Mouse (Mus musculus): ENCODE measurements at regions not wholly inside any gene's neighbourhood (a gene's known extent, or its start where the extent isn't known, plus 50 kb on each side); places are given as distances from the start of the nearest gene placed in this dataset.
A peak's percentile ranks its signal among the peaks of the same experiment; 100 is the strongest.

DNA sequence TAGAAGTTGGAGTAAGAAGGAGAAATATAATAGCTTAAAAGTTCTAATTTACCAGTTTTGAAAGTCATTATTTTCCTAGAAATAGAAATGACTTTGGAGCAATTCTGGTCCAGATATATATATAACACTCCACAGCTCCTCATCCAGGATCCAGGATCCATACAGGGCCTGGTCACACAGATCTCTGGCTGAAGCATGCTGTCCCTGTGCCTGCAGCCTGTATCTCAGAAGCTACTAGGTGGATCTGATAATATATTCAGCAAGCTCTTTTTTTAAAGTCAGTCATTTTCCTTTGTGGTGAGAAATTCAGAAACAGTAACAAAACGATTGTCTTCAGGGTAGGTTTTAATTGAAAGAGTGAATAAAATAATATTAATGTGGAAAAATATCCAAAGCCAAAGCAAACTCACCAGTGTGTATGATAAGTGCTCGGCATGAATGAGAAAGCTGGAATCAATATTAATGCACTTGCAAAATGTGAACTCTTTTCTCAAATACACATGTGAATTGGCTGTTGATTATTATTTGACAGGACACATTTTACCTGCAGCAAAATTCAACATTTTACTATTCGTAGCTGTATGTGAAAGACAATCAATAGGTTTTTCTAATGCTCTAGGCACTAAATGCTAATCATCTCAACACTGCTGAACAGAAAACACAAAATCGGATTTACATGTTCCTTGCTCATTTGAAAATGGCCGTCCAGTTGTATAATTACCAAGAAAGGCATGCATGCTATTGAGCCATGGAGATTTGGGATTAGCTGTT is 288.1 kb upstream of the Cxadr start:
- no peak for DNase-seq

DNA sequence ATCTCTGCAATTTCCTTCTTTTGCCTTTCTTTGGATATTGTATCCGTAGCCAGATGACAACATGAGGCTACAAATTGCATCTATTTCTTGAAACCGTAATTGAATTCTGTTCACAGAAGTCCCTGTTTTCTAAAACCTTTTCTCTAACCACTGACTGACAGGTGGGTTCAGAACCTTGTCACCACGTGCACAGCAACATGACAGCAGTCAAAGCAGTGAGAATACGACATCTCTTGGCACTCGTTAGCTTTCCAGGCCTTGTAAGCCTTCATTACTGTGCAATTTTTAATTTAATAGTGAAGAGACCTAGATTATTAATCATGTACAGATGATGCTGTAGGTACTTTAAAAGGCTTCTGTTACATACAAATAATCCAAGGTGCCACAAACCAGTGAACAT is 297.3 kb upstream of the Cxadr start:
- DNase-seq = no peak

GRCm38 (mm10) chr16:77992986-77993385 is 308.3 kb upstream of the Cxadr start:
- DNase-seq = no peak

DNA sequence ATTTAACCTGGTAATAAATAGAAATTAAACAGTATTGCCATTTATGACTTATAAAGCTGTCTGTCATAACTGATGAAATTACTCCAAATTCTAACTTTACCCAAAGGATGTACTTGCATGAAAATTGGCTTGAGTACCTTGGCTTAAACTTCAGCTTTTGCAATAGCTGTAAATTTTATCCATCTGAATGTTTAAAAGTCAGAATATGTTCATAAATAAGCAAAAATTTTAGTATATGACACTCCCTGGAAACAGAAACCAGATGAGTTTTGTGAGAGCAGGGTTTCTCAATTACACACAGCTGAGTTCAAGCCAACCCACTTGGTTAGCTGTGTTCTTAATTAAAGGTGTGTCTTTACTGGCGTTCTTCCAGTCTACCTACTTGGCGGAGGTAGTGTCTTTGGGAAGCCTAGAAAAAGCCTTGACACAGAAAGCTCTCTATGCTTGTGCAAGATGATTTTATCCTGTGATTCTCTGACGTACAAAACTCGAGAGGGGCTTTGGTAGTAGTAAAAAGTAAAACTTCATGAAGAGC is 311.4 kb upstream of the Cxadr start:
- DNase-seq = peak in 1 of 2 experiments; percentile 1

- no peak for DNase-seq
Measured at GRCm38 (mm10) chr16:77989139-77989538, 312.1 kb upstream of the Cxadr start.

GRCm38 (mm10) chr16:77986884-77987529 is 314.3 kb upstream of the Cxadr start:
- no peak for DNase-seq

DNA sequence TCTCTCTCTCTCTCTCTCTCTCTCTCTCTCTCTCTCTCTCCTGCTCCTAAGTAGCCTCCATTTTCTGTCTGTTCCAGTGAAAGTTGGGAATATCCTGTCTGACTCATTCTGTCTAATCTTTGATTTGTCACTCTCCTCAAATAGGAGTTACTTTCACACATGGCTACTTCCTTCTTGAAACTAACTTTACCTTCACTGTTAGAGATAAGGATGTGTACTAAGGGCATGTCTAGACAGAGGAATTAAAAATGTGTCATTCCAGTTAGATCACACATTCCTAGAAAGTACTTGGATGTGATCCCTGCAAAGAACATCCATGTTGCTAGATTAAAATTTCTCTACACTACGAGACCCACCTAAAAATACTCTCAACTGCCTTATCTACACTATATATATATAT is 346.9 kb upstream of the Gm11146 start:
- no peak for DNase-seq

DNA sequence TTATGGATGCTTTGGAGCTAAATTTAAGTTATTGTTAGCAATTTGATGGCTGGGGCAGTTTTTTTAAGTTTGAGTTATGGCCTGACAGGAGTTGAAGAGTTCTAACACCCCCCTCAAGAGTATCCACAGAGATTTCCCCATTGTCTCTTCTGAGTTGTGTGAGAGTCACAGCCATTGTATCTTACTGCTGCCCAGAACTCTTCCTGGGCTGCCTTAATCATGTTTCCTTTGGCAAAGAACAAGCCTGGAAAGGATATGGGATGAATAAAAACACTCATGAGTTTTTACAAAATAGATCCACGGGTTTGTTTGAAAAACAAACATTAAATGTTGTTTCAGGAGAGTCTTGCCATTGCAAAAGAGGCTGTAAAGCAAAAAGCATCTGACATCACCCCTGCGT is 343.5 kb upstream of the Gm11146 start:
- no peak for DNase-seq

DNA sequence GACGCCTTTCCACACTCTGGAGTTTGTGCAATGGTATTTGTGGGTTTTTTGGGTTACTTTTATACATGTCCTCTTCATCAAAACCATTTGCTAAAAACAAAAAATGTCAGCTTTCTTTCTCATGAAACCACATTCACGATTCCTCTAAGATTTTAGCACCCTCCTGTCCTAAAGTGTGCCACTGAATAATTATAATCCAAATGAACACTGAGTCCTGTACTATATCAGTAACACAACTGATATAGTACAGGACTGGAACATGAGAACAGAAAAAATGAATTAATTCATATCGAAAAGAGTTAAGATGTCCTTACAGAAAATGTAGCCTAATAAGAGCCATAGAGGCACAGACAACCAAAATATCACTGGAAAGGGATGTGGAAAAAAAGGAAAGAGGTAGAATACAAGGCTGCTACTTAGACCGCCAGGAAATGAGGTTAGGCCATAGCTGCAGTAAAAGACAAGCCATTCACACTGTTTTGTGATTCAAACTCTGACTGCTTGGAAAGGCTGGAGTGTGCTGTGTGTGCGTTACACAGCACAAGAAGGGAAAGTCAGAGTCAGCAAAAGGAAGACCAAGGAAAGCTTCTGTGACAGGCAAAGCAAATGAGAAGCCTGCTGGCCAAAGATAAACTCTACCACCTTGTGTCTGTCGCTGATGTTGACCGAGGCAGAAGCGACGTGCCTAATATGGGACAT is 329.3 kb upstream of the Gm11146 start:
- no peak for DNase-seq

DNA sequence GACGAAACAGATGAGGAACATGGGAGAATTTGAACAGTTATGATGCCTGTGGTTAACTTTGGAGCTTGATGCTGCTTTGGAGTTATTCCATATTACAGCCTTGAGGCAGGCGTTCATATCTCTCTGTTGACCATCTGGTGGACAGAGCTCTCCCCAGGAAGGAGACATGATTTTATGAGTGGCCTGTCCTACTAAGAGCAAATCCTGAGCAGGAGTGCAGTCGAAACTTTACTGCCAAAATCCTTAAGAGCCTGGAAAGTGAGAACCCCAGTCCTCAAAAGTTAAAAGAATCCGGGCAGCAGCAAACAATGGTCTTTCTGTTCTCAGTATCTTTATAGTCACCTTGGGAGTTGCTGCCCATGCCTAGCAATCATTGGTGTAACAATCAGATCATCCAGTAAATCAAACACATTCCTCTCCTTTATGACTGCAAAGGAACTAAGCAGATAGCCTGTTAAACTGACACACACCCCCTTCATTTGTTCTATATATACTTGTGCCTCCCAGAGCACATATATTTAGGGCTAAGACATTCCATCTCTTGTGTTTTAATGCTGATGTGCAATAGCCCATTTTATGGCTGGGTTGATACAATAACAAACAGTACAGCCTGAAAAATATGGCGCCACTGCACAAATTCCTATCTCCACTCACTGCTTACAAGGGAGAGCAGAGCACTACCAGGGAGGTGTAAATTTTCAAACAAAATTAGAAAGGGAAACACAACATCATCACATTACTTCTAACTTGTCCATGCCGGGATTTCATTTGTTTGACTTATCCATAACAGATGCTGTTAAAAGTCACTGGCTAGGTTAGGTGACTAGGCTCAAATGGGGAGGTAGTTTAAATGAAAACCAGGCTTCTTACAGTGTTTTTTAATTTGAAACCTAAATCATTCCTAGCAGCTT is 312.5 kb upstream of the Gm11146 start:
- no peak for DNase-seq

DNA sequence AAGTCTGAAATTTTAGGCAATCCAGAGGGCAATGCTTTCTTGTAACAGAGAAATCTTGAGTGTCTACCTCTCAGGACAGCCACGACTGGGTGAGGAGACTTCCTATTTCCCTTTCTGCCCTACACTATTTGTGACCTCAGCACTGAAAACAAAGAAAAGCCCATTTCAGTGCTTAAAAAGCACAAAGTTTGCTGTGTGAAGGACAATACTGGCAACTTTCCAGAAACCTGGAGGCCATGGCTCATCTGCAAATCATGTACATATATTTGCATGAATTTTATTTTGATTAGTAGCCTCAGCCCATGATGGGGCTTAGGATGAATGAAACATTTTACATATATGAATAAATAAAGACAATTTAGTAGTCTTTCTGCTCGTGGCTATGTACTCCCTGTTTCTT is 292.4 kb upstream of the Gm11146 start:
- DNase-seq = no peak

DNA sequence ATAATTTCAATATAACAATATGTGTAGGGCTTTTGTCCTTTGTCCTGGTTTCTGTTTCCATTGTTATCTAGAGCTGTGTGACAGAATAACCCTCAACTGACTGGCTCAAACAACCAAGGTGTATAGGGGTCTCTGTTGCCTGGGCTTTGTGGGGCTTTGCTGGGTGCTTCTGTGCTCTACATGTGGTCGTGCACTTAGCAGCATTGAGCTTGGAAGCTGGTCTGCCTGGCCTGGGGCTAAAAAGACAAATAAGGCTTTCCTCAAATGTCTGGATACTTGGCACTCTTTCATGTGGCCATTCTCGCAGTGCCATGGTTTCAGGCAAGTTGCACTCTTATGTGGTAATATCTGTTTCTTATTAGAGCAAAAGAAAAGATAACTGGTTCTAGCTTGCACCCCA is 291.8 kb upstream of the Gm11146 start:
- DNase-seq = no peak

DNA sequence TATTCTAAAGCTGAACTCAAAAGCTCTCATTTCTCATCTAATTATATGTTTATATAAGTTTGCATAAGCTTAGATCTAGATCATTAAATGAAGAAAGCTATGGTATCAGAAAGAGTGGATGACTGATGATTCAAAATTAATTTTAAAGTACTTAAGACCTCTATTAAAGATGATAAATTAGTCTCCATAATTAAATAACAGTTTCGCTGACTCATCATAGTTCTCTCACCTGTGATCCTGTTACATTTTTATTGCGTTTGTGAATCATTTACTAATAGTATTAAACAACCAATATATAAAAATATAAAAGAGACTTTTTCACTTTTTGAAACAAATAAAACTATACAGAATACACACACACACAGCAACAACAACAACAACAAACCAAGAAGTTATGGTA is 290.8 kb upstream of the Gm11146 start:
- DNase-seq = no peak

GRCm38 (mm10) chr16:77889348-77889747 is 287.5 kb upstream of the Gm11146 start:
- no peak for DNase-seq

DNA sequence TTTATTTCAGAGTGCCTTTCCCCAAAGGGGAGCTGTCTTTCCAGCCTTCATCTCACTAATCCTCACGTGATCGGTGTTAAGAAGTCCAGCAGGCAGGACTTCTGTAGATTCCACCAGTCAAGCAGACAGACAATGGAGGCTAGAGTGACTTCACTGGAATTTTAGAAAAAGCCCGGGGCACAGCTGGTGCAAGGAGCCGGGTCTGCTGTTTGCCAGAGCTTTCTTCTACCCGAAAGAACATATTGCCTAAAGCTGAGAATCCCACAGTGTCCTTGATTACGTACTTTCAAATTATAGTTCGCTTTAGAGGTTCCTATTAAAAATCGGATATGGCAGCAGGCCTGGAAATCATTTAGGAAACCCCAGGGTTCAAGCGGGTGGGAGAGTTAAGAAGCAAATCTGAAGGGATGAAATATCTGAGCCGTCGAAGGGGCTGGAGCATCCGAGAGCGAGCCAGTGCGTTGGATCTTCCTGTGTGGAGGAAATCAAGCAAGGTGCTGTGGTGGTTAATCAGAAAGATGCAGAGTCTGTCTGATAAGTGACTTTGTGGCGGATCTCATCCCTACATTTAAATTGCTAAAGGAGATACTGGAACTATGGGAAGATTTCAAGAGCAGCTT is 283.3 kb upstream of the Gm11146 start:
- no peak for DNase-seq

DNA sequence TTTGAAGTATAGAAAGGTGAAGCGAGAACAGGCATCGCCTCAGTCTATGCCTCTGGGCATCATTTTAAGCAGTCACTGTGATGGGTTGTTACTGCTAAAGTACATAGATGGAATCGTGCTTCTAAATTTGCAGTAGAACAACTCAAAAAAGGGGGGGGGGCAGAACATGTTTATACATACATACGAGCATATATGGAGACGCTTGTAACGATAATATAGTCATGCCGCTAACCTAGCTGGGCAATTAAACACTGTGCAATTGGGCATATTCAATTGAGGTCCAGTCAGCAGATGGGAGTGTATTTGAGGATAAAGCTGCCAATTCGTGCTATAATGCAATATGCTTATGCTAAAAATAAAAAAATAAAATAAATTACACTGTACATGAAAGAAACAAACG is 282.6 kb upstream of the Gm11146 start:
- DNase-seq = no peak

- DNase-seq = peak in 1 of 2 experiments; percentile 25
Measured at GRCm38 (mm10) chr16:77877006-77877405, 275.1 kb upstream of the Gm11146 start.

DNA sequence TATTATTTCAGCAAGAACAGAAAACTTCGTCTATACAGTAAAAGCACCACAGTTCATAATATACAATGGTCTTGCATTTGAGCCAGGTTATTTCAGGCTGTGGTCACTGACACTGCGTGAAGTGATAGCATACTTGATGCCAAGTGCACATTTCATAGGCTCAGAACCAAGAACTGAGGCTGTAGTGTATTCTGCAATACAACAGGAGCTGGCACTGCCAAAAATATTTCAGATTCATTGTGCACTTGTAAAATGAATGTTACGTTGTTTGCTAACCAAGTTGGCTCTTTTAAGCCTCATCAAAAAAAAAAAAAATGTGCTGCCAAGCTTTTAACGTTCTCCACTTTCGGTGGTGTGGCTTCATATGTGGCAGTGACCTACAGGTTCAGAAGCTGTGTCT is 261.4 kb upstream of the Gm11146 start:
- no peak for DNase-seq

DNA sequence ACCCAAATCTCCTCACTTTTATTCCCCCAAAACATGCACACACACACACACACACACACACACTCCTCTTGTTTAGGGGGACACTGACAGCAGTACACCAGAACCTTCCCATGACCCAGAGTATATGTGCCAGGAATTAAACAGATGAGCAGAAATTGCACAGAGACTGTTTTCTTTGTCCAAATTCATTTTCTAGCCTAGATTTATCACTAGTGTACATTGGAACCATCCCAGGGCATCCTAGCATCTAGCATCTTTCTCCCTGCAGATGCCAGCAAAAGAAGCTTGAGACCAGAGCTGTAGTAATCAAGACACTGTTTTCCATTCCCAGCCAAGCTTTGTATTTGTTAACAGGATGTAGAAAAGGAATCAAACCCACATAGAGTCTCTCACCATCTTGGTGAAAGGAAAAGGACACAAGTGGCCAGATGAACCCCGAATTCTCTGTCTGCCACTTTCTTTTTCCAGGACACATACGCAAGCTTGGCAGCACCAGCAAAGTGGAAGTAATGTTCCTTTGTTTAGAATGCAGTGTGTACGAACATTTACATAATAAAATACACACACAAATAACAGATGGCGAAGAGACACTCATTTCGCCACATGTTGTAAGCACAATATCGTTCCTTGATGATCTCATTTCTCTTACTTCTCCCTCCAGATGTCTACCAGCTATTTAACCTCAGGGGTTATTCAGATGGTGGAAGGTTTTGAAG is 250.3 kb upstream of the Gm11146 start:
- no peak for DNase-seq

GRCm38 (mm10) chr16:77851206-77852065 is 249.5 kb upstream of the Gm11146 start:
- DNase-seq = no peak

All from lung, adult 18-20 months (tissue).